Mouse (Mus musculus): ENCODE results near the gene Leap2. TPM values are rescaled to one million over a fixed set of nuclear protein-coding genes. Genes with fewer than 3 reads are reported as not detected.

Leap2 gene
- polyA plus RNA-seq, 1 experiment from 2014 or later: 0.51 TPM

- H3K27me3 ChIP-seq (replicated peaks): no peaks in the 10 kb centered on the region
- H3K27ac ChIP-seq (replicated peaks): peak overlapping the region; percentile 33
- ATAC-seq (ENCODE audit: extremely low read depth, insufficient number of reproducible peaks, low FRiP score, low TSS enrichment): no peak
- H3K9me3 ChIP-seq: no peaks in the 10 kb centered on the region
- no peak overlapping the region for H3K4me3 ChIP-seq
- H3K9ac ChIP-seq: no peak overlapping the region
- H3K4me2 ChIP-seq: no peak overlapping the region
- H3K4me1 ChIP-seq: peaks cover 22% of the 10 kb centered on the region
- WGBS: 43% methylated on average over 3 of the region's 3 CpGs
- peaks cover 36% of the 10 kb centered on the region for H3K36me3 ChIP-seq
Observed at GRCm38 (mm10) chr11:53425251-53425650, 2.3 kb upstream of the Leap2 start.

- no peak overlapping the region for H3K4me3 ChIP-seq
- peaks cover 19% of the 10 kb centered on the region for H3K4me1 ChIP-seq
- H3K36me3 ChIP-seq: peaks cover 41% of the 10 kb centered on the region
- peak overlapping the region; percentile 33 for H3K27ac ChIP-seq (replicated peaks)
- no peak overlapping the region for H3K9ac ChIP-seq
- no peaks in the 10 kb centered on the region for H3K9me3 ChIP-seq
- no peaks in the 10 kb centered on the region for H3K27me3 ChIP-seq (replicated peaks)
- no peak for ATAC-seq (ENCODE audit: extremely low read depth, insufficient number of reproducible peaks, low FRiP score, low TSS enrichment)
- WGBS: 51% methylated on average over 2 of the region's 2 CpGs
- H3K4me2 ChIP-seq: no peak overlapping the region
Observed at GRCm38 (mm10) chr11:53424826-53425225, 1.9 kb upstream of the Leap2 start.

GRCm38 (mm10) chr11:53418048-53418447 lies 4.9 kb downstream of the Leap2 start:
- Histone ChIP-seq H3K9ac (no peak overlapping the region), H3K4me3 (no peak overlapping the region), H3K27ac (replicated peaks) (no peak overlapping the region), H3K4me1 (no peaks in the 10 kb centered on the region), H3K27me3 (replicated peaks) (no peaks in the 10 kb centered on the region), H3K36me3 (peaks cover 88% of the 10 kb centered on the region), H3K4me2 (no peak overlapping the region), H3K9me3 (no peaks in the 10 kb centered on the region)
- no peak for ATAC-seq (ENCODE audit: extremely low read depth, insufficient number of reproducible peaks, low FRiP score, low TSS enrichment)

- Histone ChIP-seq H3K4me1 (no peaks in the 10 kb centered on the region), H3K27me3 (replicated peaks) (no peaks in the 10 kb centered on the region), H3K9me3 (no peaks in the 10 kb centered on the region), H3K4me2 (no peak overlapping the region), H3K4me3 (no peak overlapping the region), H3K27ac (replicated peaks) (no peak overlapping the region), H3K36me3 (peaks cover 96% of the 10 kb centered on the region), H3K9ac (no peak overlapping the region)
- ATAC-seq (ENCODE audit: extremely low read depth, insufficient number of reproducible peaks, low FRiP score, low TSS enrichment): no peak
- WGBS: 81% methylated on average over 4 of the region's 4 CpGs
Observed at GRCm38 (mm10) chr11:53413871-53414270, 9.1 kb downstream of the Leap2 start.

- H3K27ac ChIP-seq (replicated peaks): no peak overlapping the region
- H3K4me1 ChIP-seq: no peaks in the 10 kb centered on the region
- peaks cover 95% of the 10 kb centered on the region for H3K36me3 ChIP-seq
- H3K9ac ChIP-seq: no peak overlapping the region
- ATAC-seq (ENCODE audit: extremely low read depth, insufficient number of reproducible peaks, low FRiP score, low TSS enrichment): no peak
- H3K9me3 ChIP-seq: no peaks in the 10 kb centered on the region
- no peak overlapping the region for H3K4me3 ChIP-seq
- no peak overlapping the region for H3K4me2 ChIP-seq
- no peaks in the 10 kb centered on the region for H3K27me3 ChIP-seq (replicated peaks)
Observed at GRCm38 (mm10) chr11:53411738-53412137, 11.2 kb downstream of the Leap2 start.

GRCm38 (mm10) chr11:53403638-53404037 lies 19.3 kb downstream of the Leap2 start:
- H3K27ac ChIP-seq (replicated peaks): no peak overlapping the region
- no peak overlapping the region for H3K9ac ChIP-seq
- peaks cover 94% of the 10 kb centered on the region for H3K36me3 ChIP-seq
- 80% methylated on average over 1 of the region's 1 CpGs for WGBS
- no peaks in the 10 kb centered on the region for H3K9me3 ChIP-seq
- no peak overlapping the region for H3K4me3 ChIP-seq
- no peak overlapping the region for H3K4me2 ChIP-seq
- no peaks in the 10 kb centered on the region for H3K27me3 ChIP-seq (replicated peaks)
- no peak for ATAC-seq (ENCODE audit: extremely low read depth, insufficient number of reproducible peaks, low FRiP score, low TSS enrichment)
- no peaks in the 10 kb centered on the region for H3K4me1 ChIP-seq

GRCm38 (mm10) chr11:53393856-53394255 lies 29.1 kb downstream of the Leap2 start:
- H3K27ac ChIP-seq (replicated peaks): no peak overlapping the region
- H3K36me3 ChIP-seq: peaks cover 80% of the 10 kb centered on the region
- 92% methylated on average over 1 of the region's 1 CpGs for WGBS
- H3K9me3 ChIP-seq: no peaks in the 10 kb centered on the region
- H3K4me1 ChIP-seq: no peaks in the 10 kb centered on the region
- H3K9ac ChIP-seq: no peak overlapping the region
- no peaks in the 10 kb centered on the region for H3K27me3 ChIP-seq (replicated peaks)
- H3K4me2 ChIP-seq: no peak overlapping the region
- ATAC-seq (ENCODE audit: extremely low read depth, insufficient number of reproducible peaks, low FRiP score, low TSS enrichment): no peak
- H3K4me3 ChIP-seq: no peak overlapping the region

- peaks cover 67% of the 10 kb centered on the region for H3K36me3 ChIP-seq
- no peaks in the 10 kb centered on the region for H3K27me3 ChIP-seq (replicated peaks)
- H3K27ac ChIP-seq (replicated peaks): no peak overlapping the region
- no peak overlapping the region for H3K4me3 ChIP-seq
- H3K4me1 ChIP-seq: peaks cover 2% of the 10 kb centered on the region; the same call in 1 of the 2 replicates
- ATAC-seq (ENCODE audit: extremely low read depth, insufficient number of reproducible peaks, low FRiP score, low TSS enrichment): no peak
- no peaks in the 10 kb centered on the region for H3K9me3 ChIP-seq
- no peak overlapping the region for H3K4me2 ChIP-seq
- 93% methylated on average over 2 of the region's 2 CpGs for WGBS
- H3K9ac ChIP-seq: no peak overlapping the region
Observed at GRCm38 (mm10) chr11:53383758-53384428, 39.1 kb downstream of the Leap2 start.

- Histone ChIP-seq H3K4me1 (peaks cover 6% of the 10 kb centered on the region; the same call in 1 of the 2 replicates), H3K36me3 (peaks cover 71% of the 10 kb centered on the region), H3K4me3 (no peak overlapping the region), H3K9me3 (no peaks in the 10 kb centered on the region), H3K27ac (replicated peaks) (no peak overlapping the region), H3K4me2 (no peak overlapping the region), H3K27me3 (replicated peaks) (no peaks in the 10 kb centered on the region), H3K9ac (no peak overlapping the region)
- no peak for ATAC-seq (ENCODE audit: extremely low read depth, insufficient number of reproducible peaks, low FRiP score, low TSS enrichment)
- 86% methylated on average over 1 of the region's 1 CpGs for WGBS
Observed at GRCm38 (mm10) chr11:53378918-53379317, 44.1 kb downstream of the Leap2 start.

Small RNA genes within 50 kb of the gene (microRNA-seq; reads per million reads assigned to microRNA genes)
- gene Mir6920: not detected

Other genes starting within 250 kb of the Leap2 start
- 61.3 and 63.2 TPM in 2 replicates for gene Hspa4, start 122.7 kb downstream of the Leap2 start, polyA plus RNA-seq (2015; fragmentation: Nextera tagmentation; extraction: Ambion mirVana)
- 13.6 and 15.8 TPM in 2 replicates for gene Zcchc10, start 98.5 kb downstream of the Leap2 start, polyA plus RNA-seq (2015; fragmentation: Nextera tagmentation; extraction: Ambion mirVana)
- 31.2 and 38.7 TPM in 2 replicates for gene Aff4, start 72.3 kb downstream of the Leap2 start, polyA plus RNA-seq (2015; fragmentation: Nextera tagmentation; extraction: Ambion mirVana)
- gene Uqcrq, start 7.7 kb upstream of the Leap2 start, polyA plus RNA-seq (2015; fragmentation: Nextera tagmentation; extraction: Ambion mirVana): 1,048 and 1,267 TPM in 2 replicates
- gene Gdf9, start 7.9 kb upstream of the Leap2 start, polyA plus RNA-seq (2015; fragmentation: Nextera tagmentation; extraction: Ambion mirVana): 0.91 and 1.2 TPM in 2 replicates
- 0.09 and 0.14 TPM in 2 replicates for gene Gm10447, start 33.9 kb upstream of the Leap2 start, polyA plus RNA-seq (2015; fragmentation: Nextera tagmentation; extraction: Ambion mirVana)
- gene Shroom1, start 34.0 kb upstream of the Leap2 start, polyA plus RNA-seq (2015; fragmentation: Nextera tagmentation; extraction: Ambion mirVana): 3.0 TPM in 2 replicates
- gene Gm9837, start 47.3 kb upstream of the Leap2 start, polyA plus RNA-seq (2015; fragmentation: Nextera tagmentation; extraction: Ambion mirVana): not detected in 2 replicates
- gene Gm9945, start 57.0 kb upstream of the Leap2 start, polyA plus RNA-seq (2015; fragmentation: Nextera tagmentation; extraction: Ambion mirVana): not detected in 2 replicates
- gene Sowaha, start 57.1 kb upstream of the Leap2 start, polyA plus RNA-seq (2015; fragmentation: Nextera tagmentation; extraction: Ambion mirVana): 0.27 and 0.47 TPM in 2 replicates
- gene Sept8, start 96.1 kb upstream of the Leap2 start, polyA plus RNA-seq (2015; fragmentation: Nextera tagmentation; extraction: Ambion mirVana): 18.0 and 18.3 TPM in 2 replicates
- gene Kif3a, start 144.2 kb upstream of the Leap2 start, polyA plus RNA-seq (2015; fragmentation: Nextera tagmentation; extraction: Ambion mirVana): 37.3 and 41.5 TPM in 2 replicates
- 0.40 and 0.79 TPM in 2 replicates for gene Il4, start 195.5 kb upstream of the Leap2 start, polyA plus RNA-seq (2015; fragmentation: Nextera tagmentation; extraction: Ambion mirVana)
- gene Il13, start 211.5 kb upstream of the Leap2 start, polyA plus RNA-seq (2015; fragmentation: Nextera tagmentation; extraction: Ambion mirVana): not detected in 2 replicates

Measured in heart, embryonic 13.5 days (tissue).